Mouse (Mus musculus) liver, adult (tissue): ENCODE measurements around the gene Mapt.

ENCODE experiments used
- GATA4 ChIP-seq: IDR thresholded peaks from 2 replicates; pipeline ENCODE4 v1.6.1; 2014; ENCODE audit warnings: mild to moderate bottlenecking, low read length; ENCODE audit not compliant: insufficient replicate concordance

The Mapt gene

DNA sequence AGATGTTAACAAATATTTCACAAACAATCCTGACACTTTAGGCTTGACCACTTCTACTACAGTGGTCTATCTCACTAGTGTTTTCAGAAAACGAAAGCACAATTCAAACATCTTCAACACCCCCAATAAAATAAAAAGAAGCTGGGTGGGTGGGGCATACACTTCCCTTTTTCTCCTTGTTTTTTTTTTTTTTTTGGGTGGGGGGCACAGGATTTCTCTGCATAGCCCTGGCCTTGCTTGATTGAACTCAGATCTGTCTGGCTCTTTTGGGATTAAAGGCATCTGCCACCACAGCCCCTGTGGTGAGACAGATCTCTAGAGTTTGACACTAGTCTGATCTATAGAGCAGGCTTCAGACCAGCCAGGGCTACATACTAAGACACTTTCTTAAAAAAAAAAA lies 131.5 kb downstream of the Mapt start:
- TF ChIP-seq GATA4, result no peak

DNA sequence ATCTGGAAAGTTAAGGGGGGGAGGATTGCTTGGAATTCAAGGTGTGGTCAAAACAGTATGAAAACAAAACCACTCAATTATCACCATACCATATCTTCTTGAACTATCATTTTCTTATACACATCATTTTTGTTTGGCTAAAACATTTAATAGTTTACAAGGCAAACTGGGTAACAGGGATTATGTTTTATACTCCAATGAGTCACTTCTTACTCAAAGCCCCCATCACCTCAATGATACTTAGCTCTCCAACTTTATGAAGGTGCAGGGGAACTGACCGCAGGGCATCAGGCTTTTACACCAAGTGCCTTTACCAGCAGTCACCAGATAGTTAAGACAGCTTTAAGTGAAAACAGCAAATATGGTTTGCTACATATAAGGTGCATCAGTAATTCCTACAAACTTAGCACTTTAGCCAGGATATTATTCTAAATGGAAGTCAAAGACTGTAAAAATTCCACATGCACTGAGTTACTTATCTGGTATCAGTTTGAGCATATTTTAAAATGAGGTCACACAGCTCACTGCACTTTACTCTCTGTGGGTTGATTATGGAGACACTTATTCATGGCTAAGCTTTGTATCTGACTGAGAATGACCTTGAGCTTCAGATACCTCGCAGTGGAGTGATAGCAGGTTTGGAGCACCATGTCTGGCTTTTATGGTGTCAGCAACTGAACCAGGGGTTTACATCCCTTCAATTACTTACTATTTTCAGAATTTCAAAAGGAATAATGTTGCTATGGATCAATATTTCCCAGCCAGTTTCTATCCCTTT lies 132.8 kb downstream of the Mapt start:
- no peak for TF ChIP-seq GATA4

DNA sequence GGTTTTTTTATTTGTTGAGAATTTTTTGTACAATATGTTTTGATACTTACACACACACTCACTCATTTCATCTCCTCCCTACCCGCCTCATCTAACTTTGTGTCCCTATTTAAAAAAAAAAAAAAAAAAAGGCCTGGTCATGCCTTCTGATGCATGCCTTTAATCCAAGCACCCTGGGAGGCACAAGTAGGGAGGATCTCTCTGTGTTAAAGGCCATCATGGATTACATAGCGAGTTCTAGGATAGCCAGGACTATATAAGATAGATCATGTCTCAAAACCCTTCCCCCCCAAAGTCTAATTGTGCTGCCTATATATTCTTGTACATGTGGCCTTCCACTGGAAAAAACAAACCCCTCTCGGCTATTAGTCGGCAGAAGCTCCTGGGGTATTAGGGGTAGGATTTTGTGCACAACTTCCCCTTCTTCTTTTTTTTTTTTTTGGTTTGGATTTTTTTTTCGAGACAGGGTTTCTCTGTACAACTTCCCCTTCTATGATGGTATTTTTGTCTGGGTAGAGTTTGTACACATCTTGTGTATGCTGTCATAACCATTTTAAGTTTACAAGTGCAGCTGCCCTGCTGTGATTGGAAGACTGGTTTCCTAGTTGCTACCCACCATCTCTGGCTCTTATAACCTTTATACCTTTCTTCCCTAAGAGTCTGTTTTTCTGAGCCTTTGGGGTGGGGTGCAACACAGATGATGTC lies 136.4 kb downstream of the Mapt start:
- TF ChIP-seq GATA4, result no peak

DNA sequence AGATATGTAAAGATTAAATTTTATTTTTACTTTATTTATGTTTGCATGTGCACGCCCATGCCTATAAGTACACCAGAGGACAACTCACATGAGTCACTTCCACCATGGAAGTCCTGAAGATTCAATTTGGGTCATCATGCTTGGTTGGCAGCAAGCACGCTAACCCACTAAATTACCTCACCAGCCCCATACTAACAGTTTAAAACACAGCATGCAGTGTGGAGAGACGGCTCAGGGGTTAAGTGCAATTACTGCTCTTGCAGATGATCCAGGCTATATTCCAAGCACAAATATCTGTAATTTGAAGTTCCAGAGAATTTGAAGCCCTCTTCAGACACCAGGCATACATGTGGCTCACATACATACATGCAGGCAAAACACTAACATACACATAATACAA lies 145.1 kb downstream of the Mapt start:
- TF ChIP-seq GATA4, result no peak

DNA sequence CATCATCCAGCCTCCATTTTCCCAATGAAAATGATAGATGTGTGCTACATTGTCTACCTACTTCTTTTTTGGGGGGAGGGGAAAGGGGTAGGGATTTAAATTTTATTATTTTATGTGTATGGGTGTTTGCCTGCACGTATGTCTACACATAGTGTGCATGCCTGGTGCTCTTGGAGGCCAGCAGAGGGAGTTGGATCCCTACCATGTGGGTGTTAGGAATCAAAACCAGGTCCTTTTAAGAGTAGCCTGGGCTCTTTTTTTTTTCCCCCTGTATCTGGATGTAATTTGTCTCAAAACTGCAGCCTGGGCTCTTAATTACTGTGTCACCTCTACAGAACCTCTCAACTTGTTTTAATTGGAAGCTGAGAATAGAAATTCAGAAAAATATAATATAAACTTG lies 148.4 kb downstream of the Mapt start:
- no peak for TF ChIP-seq GATA4
